In the genomic region with DNA sequence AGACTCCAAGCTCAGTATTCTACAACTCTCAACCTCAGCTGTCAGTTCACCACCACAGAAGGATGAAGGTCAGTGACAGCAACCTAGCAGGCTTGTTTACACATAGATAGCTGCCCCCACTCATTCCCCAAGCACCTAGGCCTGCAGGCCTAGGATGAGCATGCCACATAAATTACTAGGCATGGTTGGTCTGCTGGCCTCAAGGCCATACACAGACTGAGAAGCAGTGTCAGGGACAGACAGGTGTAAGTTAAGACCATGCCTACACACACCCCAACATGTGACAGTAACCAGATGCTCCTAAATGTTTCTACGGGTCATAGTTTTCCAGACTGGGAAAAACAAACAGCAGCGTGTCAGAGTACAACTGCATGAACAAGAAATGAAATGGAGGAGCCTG, we compare ENCODE assay signal across 31 mouse cellular contexts. TPM values are rescaled to one million over a fixed set of nuclear protein-coding genes. Genes with fewer than 3 reads are reported as not detected.
A peak's percentile ranks its signal among the peaks of the same experiment; 100 is the strongest.
DNase-seq lines count a peak whose midpoint lies in the region; ATAC-seq and TF ChIP-seq lines count a peak whose summit lies in the region.
"Had no signal": no experiment of that assay in that cellular context is flagged by ENCODE, and none has a peak within 500 bp of the region (broad histone marks: within the 10 kb centered on the region; RNA-seq: fewer than 3 reads in every experiment).

No protein-coding gene starts in this region.

- TF ChIP-seq CTCF in kidney, postnatal 0 days (IDR thresholded peaks at IDR 0.05; ENCODE audit: low read depth): no peak

- ATAC-seq in heart, embryonic 11.5 days (replicated peaks; ENCODE audit: insufficient number of reproducible peaks, low FRiP score, low TSS enrichment): no peak
- no peak for ATAC-seq in kidney, postnatal 0 days (replicated peaks; ENCODE audit: low FRiP score, low read depth)
- peak; percentile 24 for ATAC-seq in liver, embryonic 15.5 days (ENCODE audit: insufficient read depth)
- ATAC-seq: forebrain, embryonic 14.5 days; inflammation-experienced regulatory T-cells, adult 6 months; midbrain, embryonic 15.5 days had no signal

- no peak overlapping the region for H3K4me2 ChIP-seq in heart, embryonic 11.5 days
- no peak overlapping the region for H3K4me2 ChIP-seq in kidney, postnatal 0 days (ENCODE audit: low read length)
- no peak overlapping the region for H3K4me2 ChIP-seq in liver, embryonic 15.5 days
- H3K4me2 ChIP-seq: embryonic facial prominence, embryonic 12.5 days; heart, embryonic 13.5 days; hindbrain, embryonic 15.5 days; limb, embryonic 12.5 days; midbrain, embryonic 15.5 days had no signal

- H3K4me3 ChIP-seq in heart, embryonic 10.5 days: no peak overlapping the region
- no peak overlapping the region for H3K4me3 ChIP-seq in heart, embryonic 11.5 days (ENCODE audit: low read depth, low read length)
- H3K4me3 ChIP-seq in kidney, postnatal 0 days (replicated peaks; ENCODE audit: low read depth, low read length): no peak overlapping the region
- no peak overlapping the region for H3K4me3 ChIP-seq in liver, embryonic 15.5 days (replicated peaks)
- H3K4me3 ChIP-seq: embryonic facial prominence, embryonic 12.5 days; heart, embryonic 13.5 days; hindbrain, embryonic 15.5 days; limb, embryonic 12.5 days; midbrain, embryonic 10.5 days; midbrain, embryonic 15.5 days had no signal

- H3K4me1 ChIP-seq in heart, embryonic 10.5 days: peaks cover 35% of the 10 kb centered on the region
- H3K4me1 ChIP-seq in heart, embryonic 11.5 days (ENCODE audit: control insufficient read depth, insufficient read depth, low read length): peaks cover 11% of the 10 kb centered on the region
- H3K4me1 ChIP-seq in kidney, postnatal 0 days (replicated peaks; ENCODE audit: insufficient read depth, low read length): peaks cover 8% of the 10 kb centered on the region; the same call in 1 of the 2 replicates
- H3K4me1 ChIP-seq in liver, embryonic 15.5 days (replicated peaks): peaks cover 25% of the 10 kb centered on the region
- H3K4me1 ChIP-seq: embryonic facial prominence, embryonic 12.5 days had no signal

- H3K27me3 ChIP-seq in heart, embryonic 10.5 days (ENCODE audit: insufficient read depth, poor library complexity, severe bottlenecking): no peaks in the 10 kb centered on the region
- no peaks in the 10 kb centered on the region for H3K27me3 ChIP-seq in heart, embryonic 11.5 days (ENCODE audit: control insufficient read depth, insufficient read depth, low read length)
- H3K27me3 ChIP-seq in kidney, postnatal 0 days (ENCODE audit: insufficient read depth, low read length): no peaks in the 10 kb centered on the region
- no peaks in the 10 kb centered on the region for H3K27me3 ChIP-seq in liver, embryonic 15.5 days
- H3K27me3 ChIP-seq: embryonic facial prominence, embryonic 12.5 days; heart, embryonic 13.5 days; hindbrain, embryonic 15.5 days; limb, embryonic 12.5 days; midbrain, embryonic 15.5 days had no signal

- H3K9ac ChIP-seq in heart, embryonic 11.5 days (ENCODE audit: low read depth, low read length): no peak overlapping the region
- no peak overlapping the region for H3K9ac ChIP-seq in kidney, postnatal 0 days (ENCODE audit: low read depth, low read length)
- no peak overlapping the region for H3K9ac ChIP-seq in liver, embryonic 15.5 days
- H3K9ac ChIP-seq: embryonic facial prominence, embryonic 12.5 days; heart, embryonic 13.5 days; hindbrain, embryonic 15.5 days; limb, embryonic 12.5 days; midbrain, embryonic 15.5 days had no signal

- no peaks in the 10 kb centered on the region for H3K9me3 ChIP-seq in heart, embryonic 10.5 days
- H3K9me3 ChIP-seq in heart, embryonic 11.5 days (replicated peaks; ENCODE audit: control insufficient read depth, low read length): no peaks in the 10 kb centered on the region
- H3K9me3 ChIP-seq in kidney, postnatal 0 days (replicated peaks; ENCODE audit: low read length): no peaks in the 10 kb centered on the region
- no peaks in the 10 kb centered on the region for H3K9me3 ChIP-seq in liver, embryonic 15.5 days (replicated peaks)
- H3K9me3 ChIP-seq: embryonic facial prominence, embryonic 12.5 days; G1E; heart, embryonic 13.5 days; hindbrain, embryonic 15.5 days; limb, embryonic 12.5 days; midbrain, embryonic 10.5 days; midbrain, embryonic 15.5 days had no signal

- peaks cover 9% of the 10 kb centered on the region for H3K36me3 ChIP-seq in heart, embryonic 10.5 days
- no peaks in the 10 kb centered on the region for H3K36me3 ChIP-seq in heart, embryonic 11.5 days (ENCODE audit: control insufficient read depth, insufficient read depth, low read length)
- H3K36me3 ChIP-seq in kidney, postnatal 0 days (ENCODE audit: insufficient read depth, low read length): no peaks in the 10 kb centered on the region
- H3K36me3 ChIP-seq in liver, embryonic 15.5 days (replicated peaks): no peaks in the 10 kb centered on the region
- H3K36me3 ChIP-seq: hindbrain, embryonic 15.5 days; midbrain, embryonic 15.5 days had no signal

- WGBS in heart, embryonic 10.5 days: 62% methylated on average over 2 of the region's 2 CpGs
- 56% methylated on average over 2 of the region's 2 CpGs for WGBS in heart, embryonic 11.5 days (ENCODE audit: insufficient replicate concordance)
- WGBS in kidney, postnatal 0 days: 42% methylated on average over 2 of the region's 2 CpGs
- 69% methylated on average over 2 of the region's 2 CpGs for WGBS in liver, embryonic 15.5 days (ENCODE audit: insufficient replicate concordance)

- DNase-seq in heart, embryonic 10.5 days (ENCODE audit: low spot score): no peak
- DNase-seq in kidney, postnatal 0 days (ENCODE audit: low spot score): peak; percentile 30
- no peak for DNase-seq in kidney, postnatal 10 days
- DNase-seq in yolk sac, embryonic 10.5 days (ENCODE audit: low spot score): peak; percentile 52
- no peak for DNase-seq in urinary bladder, adult 18-20 months (ENCODE audit: low spot score in 2 of 2)
- DNase-seq: adrenal gland, adult 8-10 months; cerebellum, adult 8-10 months; cerebellum, postnatal 36 days; embryo, embryonic 11 days; gastrocnemius, postnatal 36 days; heart, adult 18-20 months; heart, postnatal 10 days; kidney, adult 8-10 months; layer of hippocampus, adult 9-11 months; lung, adult 18-20 months; lung, postnatal 10 days; right cerebral cortex, adult 18-20 months; thymus, adult 18-20 months; thymus, postnatal 25 days had no signal

- peak overlapping the region; percentile 24; the same call in 1 of the 2 replicates for H3K27ac ChIP-seq in heart, embryonic 10.5 days
- no peak overlapping the region for H3K27ac ChIP-seq in heart, embryonic 11.5 days (ENCODE audit: low read depth, low read length)
- H3K27ac ChIP-seq in kidney, postnatal 0 days: 0 out of 2 replicates have a peak overlapping the region, but pooled peaks have one; percentile 50
- H3K27ac ChIP-seq in liver, embryonic 15.5 days (replicated peaks): peak overlapping the region; percentile 59
- H3K27ac ChIP-seq: embryonic facial prominence, embryonic 12.5 days; hindbrain, embryonic 15.5 days; limb, embryonic 12.5 days; midbrain, embryonic 10.5 days; midbrain, embryonic 15.5 days; stomach, postnatal 0 days had no signal

RNA-seq across cellular contexts. Expression of gene Snx8, which starts 19.6 kb away (rescaled TPM):
- 19.2 and 20.1 TPM in 2 replicates for polyA plus RNA-seq in heart, embryonic 10.5 days (2016; fragmentation: Nextera tagmentation; extraction: Ambion mirVana)
- 8.8 and 9.8 TPM in 2 replicates for polyA plus RNA-seq in heart, embryonic 11.5 days (2014; fragmentation: Nextera tagmentation; extraction: Ambion mirVana)
- polyA plus RNA-seq in kidney, postnatal 0 days (2015; fragmentation: Nextera tagmentation; extraction: Ambion mirVana): 28.8 and 31.8 TPM in 2 replicates
- 9.8 and 12.5 TPM in 2 replicates for polyA plus RNA-seq in liver, embryonic 15.5 days (2015; fragmentation: Nextera tagmentation; extraction: Ambion mirVana)

RNA-seq across cellular contexts. Expression of gene Mrm2, which starts 37.8 kb away (rescaled TPM):
- 15.4 and 18.8 TPM in 2 replicates for polyA plus RNA-seq in heart, embryonic 10.5 days (2016; fragmentation: Nextera tagmentation; extraction: Ambion mirVana)
- polyA plus RNA-seq in heart, embryonic 11.5 days (2014; fragmentation: Nextera tagmentation; extraction: Ambion mirVana): 17.1 and 17.4 TPM in 2 replicates
- polyA plus RNA-seq in kidney, postnatal 0 days (2015; fragmentation: Nextera tagmentation; extraction: Ambion mirVana): 17.2 and 17.3 TPM in 2 replicates
- 8.4 and 8.5 TPM in 2 replicates for polyA plus RNA-seq in liver, embryonic 15.5 days (2015; fragmentation: Nextera tagmentation; extraction: Ambion mirVana)

RNA-seq across cellular contexts. Expression of gene Nudt1, which starts 48.0 kb away (rescaled TPM):
- 39.2 and 50.4 TPM in 2 replicates for polyA plus RNA-seq in heart, embryonic 10.5 days (2016; fragmentation: Nextera tagmentation; extraction: Ambion mirVana)
- polyA plus RNA-seq in heart, embryonic 11.5 days (2014; fragmentation: Nextera tagmentation; extraction: Ambion mirVana): 27.4 and 35.0 TPM in 2 replicates
- polyA plus RNA-seq in kidney, postnatal 0 days (2015; fragmentation: Nextera tagmentation; extraction: Ambion mirVana): 39.9 and 42.1 TPM in 2 replicates
- polyA plus RNA-seq in liver, embryonic 15.5 days (2015; fragmentation: Nextera tagmentation; extraction: Ambion mirVana): 22.1 and 22.8 TPM in 2 replicates

RNA-seq across cellular contexts. Expression of gene Mad1l1, which starts 48.1 kb away (rescaled TPM):
- polyA plus RNA-seq in heart, embryonic 10.5 days (2016; fragmentation: Nextera tagmentation; extraction: Ambion mirVana): 34.4 and 43.5 TPM in 2 replicates
- 25.0 and 26.3 TPM in 2 replicates for polyA plus RNA-seq in heart, embryonic 11.5 days (2014; fragmentation: Nextera tagmentation; extraction: Ambion mirVana)
- polyA plus RNA-seq in kidney, postnatal 0 days (2015; fragmentation: Nextera tagmentation; extraction: Ambion mirVana): 25.8 and 31.5 TPM in 2 replicates
- 21.0 and 22.8 TPM in 2 replicates for polyA plus RNA-seq in liver, embryonic 15.5 days (2015; fragmentation: Nextera tagmentation; extraction: Ambion mirVana)

RNA-seq across cellular contexts. Expression of gene Eif3b, which starts 49.7 kb away (rescaled TPM):
- 125 and 201 TPM in 2 replicates for polyA plus RNA-seq in heart, embryonic 10.5 days (2016; fragmentation: Nextera tagmentation; extraction: Ambion mirVana)
- 114 and 122 TPM in 2 replicates for polyA plus RNA-seq in heart, embryonic 11.5 days (2014; fragmentation: Nextera tagmentation; extraction: Ambion mirVana)
- polyA plus RNA-seq in kidney, postnatal 0 days (2015; fragmentation: Nextera tagmentation; extraction: Ambion mirVana): 77.9 and 88.6 TPM in 2 replicates
- polyA plus RNA-seq in liver, embryonic 15.5 days (2015; fragmentation: Nextera tagmentation; extraction: Ambion mirVana): 76.2 and 93.5 TPM in 2 replicates

Comparison
In these comparisons a context has a peak if more than half of its experiments do, and no peak if none do; other contexts are left out.
1. DNase-seq: peak in kidney, postnatal 0 days (single experiment) and yolk sac, embryonic 10.5 days (single experiment); none in heart, embryonic 10.5 days (single experiment), kidney, postnatal 10 days (single experiment) and urinary bladder, adult 18-20 months (0 of 2).